Mouse (Mus musculus): ENCODE measurements around the gene Cyp2d11. TPM values are rescaled to one million over a fixed set of nuclear protein-coding genes. Genes with fewer than 3 reads are reported as not detected.
"Not testable (repeated sequence)": the region's sequence is repeated elsewhere in the genome, so short reads cannot be mapped to it uniquely, and the experiment has no call there.

Cyp2d11 gene
- polyA plus RNA-seq, 1 experiment from 2014 or later, result not detected

- ATAC-seq (ENCODE audit: low FRiP score, low TSS enrichment) (no peak), DNase-seq (ENCODE audit: low spot score) (no peak)
- WGBS, result 84% methylated on average over 5 of the region's 5 CpGs
- Histone ChIP-seq H3K9me3 (ENCODE audit: control insufficient read depth, low read length) (no peaks in the 10 kb centered on the region), H3K36me3 (ENCODE audit: control insufficient read depth, insufficient read depth, low read length) (no peaks in the 10 kb centered on the region), H3K27me3 (ENCODE audit: control insufficient read depth, insufficient read depth, low read length) (no peaks in the 10 kb centered on the region), H3K4me3 (ENCODE audit: low read depth, low read length) (no peak overlapping the region), H3K9ac (ENCODE audit: low read length) (no peak overlapping the region), H3K4me2 (replicated peaks; ENCODE audit: low read depth) (no peak overlapping the region), H3K27ac (replicated peaks) (no peak overlapping the region), H3K4me1 (replicated peaks; ENCODE audit: control insufficient read depth, insufficient read depth) (no peaks in the 10 kb centered on the region)
- TF ChIP-seq EP300 (optimal IDR thresholded peaks at IDR 0.05), result no peak
- TF ChIP-seq CTCF (IDR thresholded peaks at IDR 0.05; ENCODE audit: low read depth), result no peak
These were observed 20.8 kb downstream of the Cyp2d11 start for GRCm38 (mm10) chr15:82372991-82373390.

- H3K4me3 ChIP-seq (ENCODE audit: low read depth, low read length), result no peak overlapping the region
- no peaks in the 10 kb centered on the region for H3K27me3 ChIP-seq (ENCODE audit: control insufficient read depth, insufficient read depth, low read length)
- H3K27ac ChIP-seq (replicated peaks), result no peak overlapping the region
- TF ChIP-seq EP300 (optimal IDR thresholded peaks at IDR 0.05) (no peak), CTCF (IDR thresholded peaks at IDR 0.05; ENCODE audit: low read depth) (no peak)
- no peaks in the 10 kb centered on the region for H3K9me3 ChIP-seq (ENCODE audit: control insufficient read depth, low read length)
- WGBS, result 81% methylated on average over 6 of the region's 6 CpGs
- no peak overlapping the region for H3K9ac ChIP-seq (ENCODE audit: low read length)
- H3K4me2 ChIP-seq (replicated peaks; ENCODE audit: low read depth), result no peak overlapping the region
- DNase-seq (ENCODE audit: low spot score), result no peak
- ATAC-seq (ENCODE audit: low FRiP score, low TSS enrichment), result no peak
- H3K4me1 ChIP-seq (replicated peaks; ENCODE audit: control insufficient read depth, insufficient read depth), result no peaks in the 10 kb centered on the region
- H3K36me3 ChIP-seq (ENCODE audit: control insufficient read depth, insufficient read depth, low read length), result no peaks in the 10 kb centered on the region
These were observed 21.4 kb downstream of the Cyp2d11 start for GRCm38 (mm10) chr15:82372446-82372845.

GRCm38 (mm10) chr15:82368851-82369250, 25.0 kb downstream of the Cyp2d11 start:
- DNase-seq (ENCODE audit: low spot score) (peak; percentile 10), ATAC-seq (ENCODE audit: low FRiP score, low TSS enrichment) (peak; percentile 40; the same call in 1 of the 2 replicates)
- no peak overlapping the region for H3K4me3 ChIP-seq (ENCODE audit: low read depth, low read length)
- 82% methylated on average over 1 of the region's 1 CpGs for WGBS
- H3K9me3 ChIP-seq (ENCODE audit: control insufficient read depth, low read length), result no peaks in the 10 kb centered on the region
- no peaks in the 10 kb centered on the region for H3K27me3 ChIP-seq (ENCODE audit: control insufficient read depth, insufficient read depth, low read length)
- H3K36me3 ChIP-seq (ENCODE audit: control insufficient read depth, insufficient read depth, low read length), result no peaks in the 10 kb centered on the region
- no peak overlapping the region for H3K9ac ChIP-seq (ENCODE audit: low read length)
- no peaks in the 10 kb centered on the region for H3K4me1 ChIP-seq (replicated peaks; ENCODE audit: control insufficient read depth, insufficient read depth)
- H3K27ac ChIP-seq (replicated peaks), result no peak overlapping the region
- TF ChIP-seq EP300 (optimal IDR thresholded peaks at IDR 0.05), result no peak
- TF ChIP-seq CTCF (IDR thresholded peaks at IDR 0.05; ENCODE audit: low read depth), result no peak
- H3K4me2 ChIP-seq (replicated peaks; ENCODE audit: low read depth), result no peak overlapping the region

GRCm38 (mm10) chr15:82368146-82368545, 25.7 kb downstream of the Cyp2d11 start:
- Histone ChIP-seq H3K9ac (ENCODE audit: low read length) (no peak overlapping the region), H3K4me1 (replicated peaks; ENCODE audit: control insufficient read depth, insufficient read depth) (no peaks in the 10 kb centered on the region), H3K4me2 (replicated peaks; ENCODE audit: low read depth) (no peak overlapping the region), H3K27ac (replicated peaks) (no peak overlapping the region), H3K27me3 (ENCODE audit: control insufficient read depth, insufficient read depth, low read length) (no peaks in the 10 kb centered on the region), H3K4me3 (ENCODE audit: low read depth, low read length) (no peak overlapping the region), H3K9me3 (ENCODE audit: control insufficient read depth, low read length) (no peaks in the 10 kb centered on the region), H3K36me3 (ENCODE audit: control insufficient read depth, insufficient read depth, low read length) (no peaks in the 10 kb centered on the region)
- ATAC-seq (ENCODE audit: low FRiP score, low TSS enrichment) (no peak), DNase-seq (ENCODE audit: low spot score) (peak; percentile 1)
- 93% methylated on average over 4 of the region's 4 CpGs for WGBS
- TF ChIP-seq EP300 (optimal IDR thresholded peaks at IDR 0.05), result no peak

- not testable (repeated sequence) for H3K27ac ChIP-seq (replicated peaks); H3K9ac ChIP-seq (ENCODE audit: low read length); H3K4me1 ChIP-seq (replicated peaks; ENCODE audit: control insufficient read depth, insufficient read depth); H3K36me3 ChIP-seq (ENCODE audit: control insufficient read depth, insufficient read depth, low read length); H3K9me3 ChIP-seq (ENCODE audit: control insufficient read depth, low read length); ATAC-seq (ENCODE audit: low FRiP score, low TSS enrichment); H3K4me3 ChIP-seq (ENCODE audit: low read depth, low read length); H3K27me3 ChIP-seq (ENCODE audit: control insufficient read depth, insufficient read depth, low read length)
- peak; percentile 1 for DNase-seq (ENCODE audit: low spot score)
- H3K4me2 ChIP-seq (replicated peaks; ENCODE audit: low read depth), result 0 out of 2 replicates have a peak overlapping the region, but pooled peaks have one; percentile 29
- WGBS, result 14% methylated on average over 6 of the region's 9 CpGs
These were observed 29.3 kb downstream of the Cyp2d11 start for GRCm38 (mm10) chr15:82364561-82364960.

GRCm38 (mm10) chr15:82363801-82364200, 30.0 kb downstream of the Cyp2d11 start:
- H3K4me3 ChIP-seq (ENCODE audit: low read depth, low read length); H3K9me3 ChIP-seq (ENCODE audit: control insufficient read depth, low read length); DNase-seq (ENCODE audit: low spot score); H3K4me1 ChIP-seq (replicated peaks; ENCODE audit: control insufficient read depth, insufficient read depth); H3K36me3 ChIP-seq (ENCODE audit: control insufficient read depth, insufficient read depth, low read length); H3K9ac ChIP-seq (ENCODE audit: low read length); H3K27me3 ChIP-seq (ENCODE audit: control insufficient read depth, insufficient read depth, low read length); ATAC-seq (ENCODE audit: low FRiP score, low TSS enrichment); H3K27ac ChIP-seq (replicated peaks); H3K4me2 ChIP-seq (replicated peaks; ENCODE audit: low read depth): not testable (repeated sequence)
- WGBS, result 65% methylated on average over 7 of the region's 12 CpGs

Data from stomach, postnatal 0 days (tissue).